Mouse (Mus musculus) spleen, adult 10 weeks (tissue): Measurements from ENCODE around the gene Olfr1248. TPM values are rescaled to one million over a fixed set of nuclear protein-coding genes. Genes with fewer than 3 reads are reported as not detected.

Source experiments
- polyA plus RNA-seq: library from polyadenylated mRNA; stranded (reverse); fragments of 350-450 nt; fragmentation: Illumina TruSeq; extraction: RNeasy Lipid Tissue Mini Kit (QIAGEN cat#74804); gene quantifications from one replicate; pipeline ENCODE4 v1.2.3, GENCODE M21; 2015; ENCODE audit warnings: low replicate concordance; ENCODE audit not compliant: insufficient read depth

Olfr1248 gene
- not detected for polyA plus RNA-seq

GRCm38 (mm10) chr2:89618145-89618544, at the start of gene Olfr1248:
Olfr1248 (minus strand) TSS chr2:89618245.

GRCm38 (mm10) chr2:89661367-89661766, 43.3 kb upstream of the Olfr1248 start, which contains the start of gene Olfr1250:
Olfr1250 (minus strand) TSS chr2:89661467.

GRCm38 (mm10) chr2:89634883-89635282, 16.8 kb upstream of the Olfr1248 start, which contains the start of gene Olfr1249:
Olfr1249 (minus strand) TSS chr2:89634983.

GRCm38 (mm10) chr2:89614030-89614429, 4.0 kb downstream of the Olfr1248 start, which contains the start of gene Olfr1247:
Olfr1247 (minus strand) TSS chr2:89614130.

GRCm38 (mm10) chr2:89593057-89593456, 25.0 kb downstream of the Olfr1248 start, which contains the start of gene Olfr1246:
Olfr1246 (minus strand) TSS chr2:89593157.

GRCm38 (mm10) chr2:89578347-89578746, 39.7 kb downstream of the Olfr1248 start, which contains the start of gene Olfr1245:
Olfr1245 (minus strand) TSS chr2:89578447.

Other genes starting within 250 kb of the Olfr1248 start
- gene Olfr1238, start 208.6 kb downstream of the Olfr1248 start, polyA plus RNA-seq = not detected
- gene Olfr1239, start 197.8 kb downstream of the Olfr1248 start, polyA plus RNA-seq = not detected
- not detected for gene Olfr1240, start 175.2 kb downstream of the Olfr1248 start, polyA plus RNA-seq
- gene Olfr1241, start 131.1 kb downstream of the Olfr1248 start, polyA plus RNA-seq = not detected
- not detected for gene Olfr1242, start 119.9 kb downstream of the Olfr1248 start, polyA plus RNA-seq
- gene Olfr1243, start 86.8 kb downstream of the Olfr1248 start, polyA plus RNA-seq = not detected
- not detected for gene Olfr1245, start 39.8 kb downstream of the Olfr1248 start, polyA plus RNA-seq
- not detected for gene Olfr1246, start 25.1 kb downstream of the Olfr1248 start, polyA plus RNA-seq
- not detected for gene Olfr1247, start 4.1 kb downstream of the Olfr1248 start, polyA plus RNA-seq
- not detected for gene Olfr1249, start 16.7 kb upstream of the Olfr1248 start, polyA plus RNA-seq
- not detected for gene Olfr1250, start 43.2 kb upstream of the Olfr1248 start, polyA plus RNA-seq
- not detected for gene Olfr1251, start 53.7 kb upstream of the Olfr1248 start, polyA plus RNA-seq
- not detected for gene Olfr1252, start 106.8 kb upstream of the Olfr1248 start, polyA plus RNA-seq
- gene Olfr1253, start 138.8 kb upstream of the Olfr1248 start, polyA plus RNA-seq = not detected
- not detected for gene Olfr1254, start 175.4 kb upstream of the Olfr1248 start, polyA plus RNA-seq
- not detected for gene Olfr1255, start 193.8 kb upstream of the Olfr1248 start, polyA plus RNA-seq
- not detected for gene Olfr1256, start 223.3 kb upstream of the Olfr1248 start, polyA plus RNA-seq
- not detected for gene Olfr48, start 230.0 kb upstream of the Olfr1248 start, polyA plus RNA-seq